Mouse (Mus musculus) limb, embryonic 10.5 days (tissue): Measurements from ENCODE around the gene AI467606. TPM values are rescaled to one million over a fixed set of nuclear protein-coding genes. Genes with fewer than 3 reads are reported as not detected.
A peak's percentile ranks its signal among the peaks of the same experiment; 100 is the strongest.

Experiments
- DNase-seq: peaks from one replicate; pipeline ENCODE4 v3.0.0-alpha.2; 2017; ENCODE audit warnings: low spot score
- H3K27ac ChIP-seq: fragments of 300-500 bp; sonication (generic); 2 replicates; pipeline ENCODE4 v1.5.1; 2016; ENCODE audit warnings: mild to moderate bottlenecking
- H3K27me3 ChIP-seq: fragments of 300-500 bp; sonication (generic); 2 replicates; pipeline ENCODE4 v1.6.1; 2016; ENCODE audit warnings: low read depth, mild to moderate bottlenecking; ENCODE audit not compliant: poor library complexity, severe bottlenecking
- H3K36me3 ChIP-seq: fragments of 300-500 bp; sonication (generic); 2 replicates; pipeline ENCODE4 v1.6.1; 2016; ENCODE audit warnings: mild to moderate bottlenecking, moderate library complexity
- H3K4me1 ChIP-seq: fragments of 300-500 bp; sonication (generic); 2 replicates; pipeline ENCODE4 v1.6.1; 2016
- H3K4me3 ChIP-seq: fragments of 300-500 bp; sonication (generic); 2 replicates; pipeline ENCODE4 v1.5.1; 2016; ENCODE audit warnings: mild to moderate bottlenecking, moderate library complexity
- H3K9me3 ChIP-seq: fragments of 300-500 bp; sonication (generic); replicated peaks from 2 replicates; pipeline ENCODE4 v1.6.1; 2016; ENCODE audit warnings: mild to moderate bottlenecking
- WGBS: fragments of 180-500 bp; shearing (Covaris S2); methylation state at CpG from one replicate; pipeline ENCODE4 v1.1.7; 2016; 5-methylcytosine and 5-hydroxymethylcytosine counted together
- polyA plus RNA-seq: library from polyadenylated mRNA; unstranded; fragments of >200 nt; fragmentation: Nextera tagmentation; extraction: Ambion mirVana; gene quantifications from 2 replicates; pipeline ENCODE4 v1.2.1, GENCODE M21; 2016

AI467606 gene
- polyA plus RNA-seq, 1 experiment from 2014 or later = 0.86 TPM

GRCm38 (mm10) chr7:127101451-127102016, 10.4 kb downstream of the AI467606 start:
- Histone ChIP-seq H3K9me3 (no peaks in the 10 kb centered on the region), H3K4me3 (no peak overlapping the region), H3K4me1 (peaks cover 15% of the 10 kb centered on the region), H3K36me3 (no peaks in the 10 kb centered on the region), H3K27ac (no peak overlapping the region), H3K27me3 (no peaks in the 10 kb centered on the region)
- WGBS = 51% methylated on average over 2 of the region's 2 CpGs
- no peak for DNase-seq

DNA sequence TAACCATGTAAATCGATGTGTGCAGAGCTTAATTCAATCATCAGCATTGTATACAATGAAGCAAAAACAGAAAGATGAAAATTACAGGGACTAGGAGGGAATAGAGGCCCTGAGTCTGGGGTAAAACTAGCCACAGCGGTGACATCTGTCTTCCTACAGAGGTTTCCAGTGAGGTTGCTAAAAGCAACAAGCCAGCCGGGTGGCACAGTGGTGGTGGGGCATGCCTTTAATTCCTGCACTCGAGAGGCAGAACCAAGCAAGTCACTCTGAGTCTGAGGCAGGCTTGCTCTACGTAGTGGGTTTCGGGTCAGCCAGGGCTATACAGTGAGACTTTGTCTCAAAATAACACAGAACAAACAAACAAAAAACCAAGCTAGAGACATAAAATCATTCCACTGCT, 11.0 kb downstream of the AI467606 start:
- Histone ChIP-seq H3K4me1 (peaks cover 14% of the 10 kb centered on the region), H3K27me3 (no peaks in the 10 kb centered on the region), H3K4me3 (no peak overlapping the region), H3K9me3 (no peaks in the 10 kb centered on the region), H3K27ac (no peak overlapping the region), H3K36me3 (no peaks in the 10 kb centered on the region)
- WGBS = 81% methylated on average over 6 of the region's 6 CpGs
- no peak for DNase-seq

DNA sequence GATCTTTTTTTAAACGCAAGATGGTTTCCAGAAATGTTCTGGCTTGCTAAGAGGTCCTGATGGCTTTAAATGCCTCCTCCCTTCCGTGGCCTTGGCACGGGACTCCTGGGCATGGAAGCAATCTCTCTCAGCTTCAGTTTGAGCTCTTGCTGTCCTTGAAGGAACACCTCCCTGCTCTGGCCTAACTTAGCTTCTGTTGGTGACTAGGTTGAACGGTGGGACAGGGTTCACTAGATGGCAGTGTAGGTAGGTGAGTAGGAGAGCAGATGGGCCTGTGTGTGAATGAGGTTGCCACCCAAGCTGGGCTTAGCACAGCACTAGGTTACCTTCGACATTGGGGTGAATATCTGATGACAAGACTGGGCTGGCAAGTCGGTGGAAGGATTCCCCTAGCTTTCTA, 12.8 kb downstream of the AI467606 start:
- WGBS = 65% methylated on average over 6 of the region's 6 CpGs
- no peak for DNase-seq
- H3K27ac ChIP-seq = peak overlapping the region; percentile 90
- peaks cover 5% of the 10 kb centered on the region; the same call in 1 of the 2 replicates for H3K27me3 ChIP-seq
- H3K36me3 ChIP-seq = no peaks in the 10 kb centered on the region
- no peaks in the 10 kb centered on the region for H3K9me3 ChIP-seq
- peaks cover 14% of the 10 kb centered on the region for H3K4me1 ChIP-seq
- H3K4me3 ChIP-seq = no peak overlapping the region

- Histone ChIP-seq H3K27me3 (peaks cover 7% of the 10 kb centered on the region; the same call in 1 of the 2 replicates), H3K27ac (peak overlapping the region; percentile 90), H3K4me1 (peaks cover 14% of the 10 kb centered on the region), H3K9me3 (no peaks in the 10 kb centered on the region), H3K36me3 (no peaks in the 10 kb centered on the region), H3K4me3 (peak overlapping the region; percentile 53)
- 16% methylated on average over 17 of the region's 17 CpGs for WGBS
- DNase-seq = peak; percentile 86
Measured at GRCm38 (mm10) chr7:127104560-127105332, 13.6 kb downstream of the AI467606 start.

- no peak for DNase-seq
- no peaks in the 10 kb centered on the region for H3K9me3 ChIP-seq
- H3K4me3 ChIP-seq = 0 out of 2 replicates have a peak overlapping the region, but pooled peaks have one; percentile 53
- H3K27me3 ChIP-seq = peaks cover 7% of the 10 kb centered on the region; the same call in 1 of the 2 replicates
- peak overlapping the region; percentile 90 for H3K27ac ChIP-seq
- WGBS = 77% methylated on average over 7 of the region's 7 CpGs
- H3K36me3 ChIP-seq = no peaks in the 10 kb centered on the region
- H3K4me1 ChIP-seq = peaks cover 14% of the 10 kb centered on the region
Measured at GRCm38 (mm10) chr7:127105551-127105950, 14.4 kb downstream of the AI467606 start.

DNA sequence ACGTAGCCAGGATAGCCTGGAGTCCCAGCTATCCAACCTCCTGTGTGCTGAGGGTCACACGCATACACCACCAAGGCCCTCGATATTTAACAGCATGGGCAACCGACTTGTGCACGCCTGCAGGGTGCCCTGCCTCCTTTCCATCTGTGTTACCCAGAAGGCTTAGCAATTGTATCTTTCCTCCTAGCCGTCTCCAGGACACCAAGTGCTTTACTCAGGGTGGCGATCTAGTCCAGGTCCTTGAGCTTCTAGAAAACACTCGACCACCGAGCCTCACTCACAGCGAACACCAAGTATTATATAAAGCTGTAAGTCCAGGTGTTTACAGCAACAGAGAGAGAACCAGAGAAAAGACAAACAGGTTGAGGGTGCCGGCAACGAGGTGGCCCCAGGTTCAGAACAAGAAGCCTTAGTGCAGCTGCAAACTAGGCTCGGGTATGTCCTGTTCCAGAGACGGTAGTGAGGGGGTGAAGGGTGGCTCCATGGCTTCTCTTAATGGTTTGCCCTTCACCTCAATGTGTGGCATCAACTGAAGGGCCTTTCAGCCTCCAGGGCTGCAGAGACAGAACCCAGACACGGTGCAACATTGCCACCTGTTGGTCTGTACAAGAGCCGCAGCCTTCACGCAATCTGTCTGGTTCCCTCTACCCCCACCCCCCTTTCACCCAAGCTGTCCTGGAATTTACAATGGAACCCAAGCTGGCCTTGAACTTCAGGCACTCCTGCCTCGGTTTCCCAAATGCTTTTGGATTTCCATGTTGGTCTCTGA, 19.3 kb downstream of the AI467606 start:
- WGBS = 49% methylated on average over 18 of the region's 18 CpGs
- Histone ChIP-seq H3K9me3 (no peaks in the 10 kb centered on the region), H3K27me3 (peaks cover 7% of the 10 kb centered on the region; the same call in 1 of the 2 replicates), H3K36me3 (no peaks in the 10 kb centered on the region), H3K4me1 (peaks cover 21% of the 10 kb centered on the region), H3K4me3 (no peak overlapping the region), H3K27ac (no peak overlapping the region)
- DNase-seq = peak; percentile 79

- Histone ChIP-seq H3K36me3 (no peaks in the 10 kb centered on the region), H3K4me1 (peaks cover 26% of the 10 kb centered on the region), H3K4me3 (no peak overlapping the region), H3K27me3 (peaks cover 7% of the 10 kb centered on the region; the same call in 1 of the 2 replicates), H3K9me3 (no peaks in the 10 kb centered on the region), H3K27ac (no peak overlapping the region)
- 41% methylated on average over 6 of the region's 6 CpGs for WGBS
- DNase-seq = peak; percentile 66
Measured at GRCm38 (mm10) chr7:127111461-127111860, 20.3 kb downstream of the AI467606 start.

DNA sequence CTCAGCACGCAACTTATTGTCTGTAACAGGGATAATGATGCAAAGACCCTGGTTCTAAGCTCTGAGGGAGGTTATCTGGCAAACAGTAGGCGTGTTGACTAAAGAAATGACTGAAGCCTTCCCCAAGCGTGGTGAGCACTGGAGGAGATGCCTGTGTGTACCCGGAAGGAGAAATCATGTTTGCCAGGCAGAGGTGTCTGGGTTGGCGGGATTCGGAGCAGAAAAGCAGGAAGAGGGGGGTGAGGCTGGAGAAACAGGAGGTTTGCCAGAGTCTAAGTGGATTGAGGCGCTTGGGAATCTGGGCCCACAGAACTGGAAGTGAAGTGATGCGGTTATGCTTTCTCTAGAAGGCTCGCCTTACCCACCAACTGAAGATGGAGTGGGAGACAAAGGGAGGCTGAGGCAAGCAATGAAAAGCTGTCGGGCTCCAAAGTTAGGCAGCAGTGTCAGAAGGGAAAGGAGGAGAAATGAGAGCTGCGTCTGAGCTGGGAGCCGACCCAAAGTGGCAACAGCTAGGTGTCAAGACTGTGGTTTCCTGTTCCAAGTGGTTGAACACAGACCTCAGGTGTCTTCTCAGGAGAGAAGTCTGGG, 21.2 kb downstream of the AI467606 start:
- no peaks in the 10 kb centered on the region for H3K9me3 ChIP-seq
- no peak overlapping the region for H3K27ac ChIP-seq
- DNase-seq = no peak
- H3K36me3 ChIP-seq = no peaks in the 10 kb centered on the region
- H3K4me1 ChIP-seq = peaks cover 28% of the 10 kb centered on the region
- peaks cover 7% of the 10 kb centered on the region; the same call in 1 of the 2 replicates for H3K27me3 ChIP-seq
- no peak overlapping the region for H3K4me3 ChIP-seq
- WGBS = 82% methylated on average over 12 of the region's 12 CpGs

DNA sequence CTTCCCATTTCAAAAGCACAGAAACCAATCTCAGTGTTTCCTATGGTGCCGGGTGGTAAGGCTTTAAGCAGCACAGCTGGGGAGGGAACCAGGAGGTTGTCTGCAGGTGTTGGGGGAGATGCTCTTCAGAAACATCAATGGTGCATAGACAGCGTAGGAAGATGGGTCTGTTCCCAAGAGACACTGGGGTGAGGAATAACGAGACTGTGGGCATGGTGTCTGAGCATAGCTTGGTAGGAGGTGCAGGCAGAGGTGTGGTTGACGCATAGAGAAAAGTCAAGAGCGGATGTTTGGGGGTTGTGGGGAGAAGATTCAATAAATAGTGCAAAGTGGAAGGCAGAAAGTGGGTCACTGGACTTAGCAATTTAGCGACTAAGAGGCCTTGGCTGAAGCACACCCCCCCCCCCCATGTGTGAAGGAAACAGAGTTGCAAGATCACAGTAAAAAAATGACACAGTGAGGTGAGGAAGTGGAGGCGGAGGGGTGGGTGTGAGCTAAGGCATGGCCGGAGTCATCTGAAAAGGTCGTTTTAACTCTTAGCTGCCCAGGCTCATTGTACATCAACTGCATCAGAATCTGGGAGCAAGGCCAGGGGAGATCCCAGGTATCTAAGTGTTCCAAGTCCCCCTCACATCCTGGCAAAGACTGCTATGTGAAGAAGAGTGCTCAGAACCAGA, 21.9 kb downstream of the AI467606 start:
- no peak overlapping the region for H3K27ac ChIP-seq
- H3K9me3 ChIP-seq = no peaks in the 10 kb centered on the region
- peaks cover 34% of the 10 kb centered on the region for H3K4me1 ChIP-seq
- no peaks in the 10 kb centered on the region for H3K36me3 ChIP-seq
- DNase-seq = no peak
- peaks cover 7% of the 10 kb centered on the region; the same call in 1 of the 2 replicates for H3K27me3 ChIP-seq
- 41% methylated on average over 9 of the region's 9 CpGs for WGBS
- no peak overlapping the region for H3K4me3 ChIP-seq

DNA sequence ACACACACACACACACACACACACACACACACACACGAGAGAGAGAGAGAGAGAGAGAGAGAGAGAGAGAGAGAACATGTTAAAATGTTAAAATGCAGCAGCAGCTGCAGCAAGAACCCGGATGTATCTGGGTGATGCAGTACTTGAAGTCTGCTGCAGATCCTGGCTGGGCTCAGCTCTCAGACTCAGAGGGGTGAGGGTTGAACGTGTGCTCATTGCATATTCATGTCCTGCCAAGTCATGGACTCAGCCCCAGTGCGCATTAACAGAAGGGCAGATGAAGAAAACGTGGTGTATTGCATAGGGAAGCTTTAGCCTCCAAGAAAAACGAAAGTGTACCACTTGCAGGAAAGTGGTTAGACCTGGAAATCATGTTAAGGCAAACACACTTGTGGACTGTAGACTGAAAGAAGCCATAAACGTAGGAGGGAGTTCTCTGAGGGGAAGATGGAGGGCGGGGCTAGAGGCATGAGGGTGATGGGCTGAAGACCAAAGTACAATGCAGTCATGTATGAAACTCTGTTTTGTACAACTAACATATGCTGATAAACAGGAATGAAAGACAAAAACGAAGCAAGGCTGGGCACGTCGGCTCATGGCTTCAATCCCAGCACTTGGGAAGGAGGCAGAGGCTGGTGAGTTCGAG, 22.6 kb downstream of the AI467606 start:
- DNase-seq = no peak
- Histone ChIP-seq H3K9me3 (no peaks in the 10 kb centered on the region), H3K4me1 (peaks cover 41% of the 10 kb centered on the region)

GRCm38 (mm10) chr7:127114920-127115319, 23.8 kb downstream of the AI467606 start:
- Histone ChIP-seq H3K4me1 (peaks cover 45% of the 10 kb centered on the region), H3K27me3 (peaks cover 7% of the 10 kb centered on the region), H3K36me3 (no peaks in the 10 kb centered on the region), H3K9me3 (no peaks in the 10 kb centered on the region), H3K4me3 (no peak overlapping the region), H3K27ac (no peak overlapping the region)
- DNase-seq = no peak
- 85% methylated on average over 11 of the region's 11 CpGs for WGBS

More for the DNA sequence above, 22.6 kb downstream of the AI467606 start:
- Histone ChIP-seq H3K36me3 (no peaks in the 10 kb centered on the region), H3K27ac (no peak overlapping the region), H3K27me3 (peaks cover 4% of the 10 kb centered on the region; the same call in 1 of the 2 replicates), H3K4me3 (no peak overlapping the region)
- WGBS = 66% methylated on average over 11 of the region's 12 CpGs
